Mouse (Mus musculus) cerebellum, adult 11 months (tissue): ENCODE measurements around the gene Zfp609.

Source experiments
- DNase-seq: peaks from one replicate; pipeline ENCODE4 v3.0.0; 2022

Zfp609 gene

GRCm38 (mm10) chr9:65827344-65828015 lies at the start of gene Zfp609:
Zfp609 (minus strand) TSS chr9:65827564.
- DNase-seq, result peak; percentile 94

GRCm38 (mm10) chr9:65859656-65860055 lies 32.3 kb upstream of the Zfp609 start:
- DNase-seq, result peak; percentile 23

- no peak for DNase-seq
Measured at GRCm38 (mm10) chr9:65850203-65850602, 22.8 kb upstream of the Zfp609 start.

- no peak for DNase-seq
Measured at GRCm38 (mm10) chr9:65848154-65848553, 20.8 kb upstream of the Zfp609 start.

GRCm38 (mm10) chr9:65844421-65845165 lies 17.2 kb upstream of the Zfp609 start:
- no peak for DNase-seq

- DNase-seq, result no peak
Measured at GRCm38 (mm10) chr9:65839841-65840240, 12.5 kb upstream of the Zfp609 start.

GRCm38 (mm10) chr9:65836916-65837315 lies 9.6 kb upstream of the Zfp609 start:
- DNase-seq, result no peak

GRCm38 (mm10) chr9:65834628-65835354 lies 7.4 kb upstream of the Zfp609 start:
- DNase-seq, result no peak

- DNase-seq, result no peak
Measured at GRCm38 (mm10) chr9:65833640-65834039, 6.3 kb upstream of the Zfp609 start.

- DNase-seq, result no peak
Measured at GRCm38 (mm10) chr9:65833230-65833629, 5.9 kb upstream of the Zfp609 start.

GRCm38 (mm10) chr9:65832041-65832440 lies 4.7 kb upstream of the Zfp609 start:
- DNase-seq, result no peak

- DNase-seq, result no peak
Measured at GRCm38 (mm10) chr9:65831164-65831563, 3.8 kb upstream of the Zfp609 start.

GRCm38 (mm10) chr9:65830255-65830654 lies 2.9 kb upstream of the Zfp609 start:
- DNase-seq, result no peak

- no peak for DNase-seq
Measured at GRCm38 (mm10) chr9:65829410-65829809, 2.0 kb upstream of the Zfp609 start.

GRCm38 (mm10) chr9:65828511-65828910 lies 1.1 kb upstream of the Zfp609 start:
- no peak for DNase-seq

- no peak for DNase-seq
Measured at GRCm38 (mm10) chr9:65828016-65828403, 646 bp upstream of the Zfp609 start.

- DNase-seq, result peak; percentile 47
Measured at GRCm38 (mm10) chr9:65826588-65827343, 598 bp downstream of the Zfp609 start.

GRCm38 (mm10) chr9:65826226-65826587 lies 1.2 kb downstream of the Zfp609 start:
- DNase-seq, result no peak

- DNase-seq, result no peak
Measured at GRCm38 (mm10) chr9:65823716-65824462, 3.5 kb downstream of the Zfp609 start.

GRCm38 (mm10) chr9:65822011-65822410 lies 5.4 kb downstream of the Zfp609 start:
- DNase-seq, result no peak

GRCm38 (mm10) chr9:65820301-65820700 lies 7.1 kb downstream of the Zfp609 start:
- DNase-seq, result no peak

- DNase-seq, result no peak
Measured at GRCm38 (mm10) chr9:65818402-65818801, 9.0 kb downstream of the Zfp609 start.
